Mouse (Mus musculus): Measurements from ENCODE around the gene Kmt2a. TPM values are rescaled to one million over a fixed set of nuclear protein-coding genes. Genes with fewer than 3 reads are reported as not detected.

Kmt2a gene
- polyA plus RNA-seq, 1 experiment from 2014 or later: 12.3 TPM

- Histone ChIP-seq H3K4me1 (ENCODE audit: control insufficient read depth, insufficient read depth, low read length) (peaks cover 25% of the 10 kb centered on the region), H3K9ac (ENCODE audit: low read depth, low read length) (no peak overlapping the region), H3K27me3 (replicated peaks; ENCODE audit: control insufficient read depth, insufficient read depth, low read length) (no peaks in the 10 kb centered on the region), H3K36me3 (ENCODE audit: control insufficient read depth, insufficient read depth, low read length) (no peaks in the 10 kb centered on the region), H3K4me2 (ENCODE audit: low read depth, low read length) (no peak overlapping the region), H3K9me3 (ENCODE audit: control insufficient read depth, low read length) (no peaks in the 10 kb centered on the region), H3K27ac (replicated peaks; ENCODE audit: low read depth, low read length) (no peak overlapping the region), H3K4me3 (ENCODE audit: low read depth, low read length) (no peak overlapping the region)
- ATAC-seq (ENCODE audit: low read depth): no peak
- DNase-seq (ENCODE audit: low spot score): no peak
- WGBS: 64% methylated on average over 7 of the region's 7 CpGs
Observed at GRCm38 (mm10) chr9:44875476-44875875, 5.6 kb downstream of the Kmt2a start.

- Histone ChIP-seq H3K9me3 (ENCODE audit: control insufficient read depth, low read length) (no peaks in the 10 kb centered on the region), H3K27ac (replicated peaks; ENCODE audit: low read depth, low read length) (no peak overlapping the region), H3K4me1 (ENCODE audit: control insufficient read depth, insufficient read depth, low read length) (peaks cover 25% of the 10 kb centered on the region), H3K4me2 (ENCODE audit: low read depth, low read length) (no peak overlapping the region), H3K27me3 (replicated peaks; ENCODE audit: control insufficient read depth, insufficient read depth, low read length) (no peaks in the 10 kb centered on the region), H3K9ac (ENCODE audit: low read depth, low read length) (no peak overlapping the region), H3K36me3 (ENCODE audit: control insufficient read depth, insufficient read depth, low read length) (no peaks in the 10 kb centered on the region), H3K4me3 (ENCODE audit: low read depth, low read length) (no peak overlapping the region)
- ATAC-seq (ENCODE audit: low read depth) (no peak), DNase-seq (ENCODE audit: low spot score) (no peak)
Observed at GRCm38 (mm10) chr9:44874198-44874597, 6.9 kb downstream of the Kmt2a start.

GRCm38 (mm10) chr9:44873665-44874064, 7.4 kb downstream of the Kmt2a start:
- H3K4me1 ChIP-seq (ENCODE audit: control insufficient read depth, insufficient read depth, low read length): peaks cover 20% of the 10 kb centered on the region

GRCm38 (mm10) chr9:44868336-44869094, 12.6 kb downstream of the Kmt2a start:
- H3K27ac ChIP-seq (replicated peaks; ENCODE audit: low read depth, low read length): no peak overlapping the region
- H3K4me3 ChIP-seq (ENCODE audit: low read depth, low read length): no peak overlapping the region
- no peaks in the 10 kb centered on the region for H3K27me3 ChIP-seq (replicated peaks; ENCODE audit: control insufficient read depth, insufficient read depth, low read length)
- DNase-seq (ENCODE audit: low spot score): no peak
- no peak overlapping the region for H3K9ac ChIP-seq (ENCODE audit: low read depth, low read length)
- 73% methylated on average over 13 of the region's 13 CpGs for WGBS
- no peak for ATAC-seq (ENCODE audit: low read depth)
- no peaks in the 10 kb centered on the region for H3K9me3 ChIP-seq (ENCODE audit: control insufficient read depth, low read length)
- 0 out of 2 replicates have a peak, but pooled peaks cover 3% of the 10 kb centered on the region for H3K4me1 ChIP-seq (ENCODE audit: control insufficient read depth, insufficient read depth, low read length)
- H3K36me3 ChIP-seq (ENCODE audit: control insufficient read depth, insufficient read depth, low read length): peaks cover 26% of the 10 kb centered on the region
- H3K4me2 ChIP-seq (ENCODE audit: low read depth, low read length): no peak overlapping the region

More at GRCm38 (mm10) chr9:44873665-44874064, 7.4 kb downstream of the Kmt2a start:
- Histone ChIP-seq H3K27ac (replicated peaks; ENCODE audit: low read depth, low read length) (no peak overlapping the region), H3K27me3 (replicated peaks; ENCODE audit: control insufficient read depth, insufficient read depth, low read length) (no peaks in the 10 kb centered on the region), H3K9me3 (ENCODE audit: control insufficient read depth, low read length) (no peaks in the 10 kb centered on the region), H3K4me2 (ENCODE audit: low read depth, low read length) (no peak overlapping the region), H3K4me3 (ENCODE audit: low read depth, low read length) (no peak overlapping the region), H3K36me3 (ENCODE audit: control insufficient read depth, insufficient read depth, low read length) (no peaks in the 10 kb centered on the region), H3K9ac (ENCODE audit: low read depth, low read length) (no peak overlapping the region)
- ATAC-seq (ENCODE audit: low read depth): no peak
- 41% methylated on average over 5 of the region's 5 CpGs for WGBS
- no peak for DNase-seq (ENCODE audit: low spot score)

GRCm38 (mm10) chr9:44867664-44868063, 13.4 kb downstream of the Kmt2a start:
- Histone ChIP-seq H3K9me3 (ENCODE audit: control insufficient read depth, low read length) (no peaks in the 10 kb centered on the region), H3K27me3 (replicated peaks; ENCODE audit: control insufficient read depth, insufficient read depth, low read length) (no peaks in the 10 kb centered on the region), H3K27ac (replicated peaks; ENCODE audit: low read depth, low read length) (no peak overlapping the region), H3K9ac (ENCODE audit: low read depth, low read length) (no peak overlapping the region), H3K4me2 (ENCODE audit: low read depth, low read length) (no peak overlapping the region), H3K4me3 (ENCODE audit: low read depth, low read length) (no peak overlapping the region), H3K4me1 (ENCODE audit: control insufficient read depth, insufficient read depth, low read length) (0 out of 2 replicates have a peak, but pooled peaks cover 3% of the 10 kb centered on the region), H3K36me3 (ENCODE audit: control insufficient read depth, insufficient read depth, low read length) (peaks cover 35% of the 10 kb centered on the region)
- WGBS: 85% methylated on average over 3 of the region's 3 CpGs
- DNase-seq (ENCODE audit: low spot score) (no peak), ATAC-seq (ENCODE audit: low read depth) (no peak)

GRCm38 (mm10) chr9:44866501-44867240, 14.4 kb downstream of the Kmt2a start:
- Histone ChIP-seq H3K4me2 (ENCODE audit: low read depth, low read length) (no peak overlapping the region), H3K4me1 (ENCODE audit: control insufficient read depth, insufficient read depth, low read length) (0 out of 2 replicates have a peak, but pooled peaks cover 3% of the 10 kb centered on the region), H3K9ac (ENCODE audit: low read depth, low read length) (0 out of 2 replicates have a peak overlapping the region, but pooled peaks have one; percentile 0), H3K9me3 (ENCODE audit: control insufficient read depth, low read length) (no peaks in the 10 kb centered on the region), H3K36me3 (ENCODE audit: control insufficient read depth, insufficient read depth, low read length) (peaks cover 44% of the 10 kb centered on the region), H3K27ac (replicated peaks; ENCODE audit: low read depth, low read length) (no peak overlapping the region), H3K4me3 (ENCODE audit: low read depth, low read length) (no peak overlapping the region), H3K27me3 (replicated peaks; ENCODE audit: control insufficient read depth, insufficient read depth, low read length) (no peaks in the 10 kb centered on the region)
- ATAC-seq (ENCODE audit: low read depth): no peak
- no peak for DNase-seq (ENCODE audit: low spot score)
- 67% methylated on average over 9 of the region's 9 CpGs for WGBS

GRCm38 (mm10) chr9:44861121-44861520, 20.0 kb downstream of the Kmt2a start:
- H3K4me2 ChIP-seq (ENCODE audit: low read depth, low read length): no peak overlapping the region
- ATAC-seq (ENCODE audit: low read depth) (no peak), DNase-seq (ENCODE audit: low spot score) (no peak)
- H3K9me3 ChIP-seq (ENCODE audit: control insufficient read depth, low read length): no peaks in the 10 kb centered on the region
- no peak overlapping the region for H3K27ac ChIP-seq (replicated peaks; ENCODE audit: low read depth, low read length)
- H3K4me1 ChIP-seq (ENCODE audit: control insufficient read depth, insufficient read depth, low read length): no peaks in the 10 kb centered on the region
- H3K27me3 ChIP-seq (replicated peaks; ENCODE audit: control insufficient read depth, insufficient read depth, low read length): no peaks in the 10 kb centered on the region
- no peak overlapping the region for H3K9ac ChIP-seq (ENCODE audit: low read depth, low read length)
- peaks cover 49% of the 10 kb centered on the region for H3K36me3 ChIP-seq (ENCODE audit: control insufficient read depth, insufficient read depth, low read length)
- H3K4me3 ChIP-seq (ENCODE audit: low read depth, low read length): no peak overlapping the region

- no peak for DNase-seq (ENCODE audit: low spot score)
- Histone ChIP-seq H3K27me3 (replicated peaks; ENCODE audit: control insufficient read depth, insufficient read depth, low read length) (no peaks in the 10 kb centered on the region), H3K9me3 (ENCODE audit: control insufficient read depth, low read length) (no peaks in the 10 kb centered on the region)
Observed at GRCm38 (mm10) chr9:44858657-44859056, 22.4 kb downstream of the Kmt2a start.

More at GRCm38 (mm10) chr9:44858657-44859056, 22.4 kb downstream of the Kmt2a start:
- WGBS: 88% methylated on average over 3 of the region's 3 CpGs
- Histone ChIP-seq H3K27ac (replicated peaks; ENCODE audit: low read depth, low read length) (no peak overlapping the region), H3K4me1 (ENCODE audit: control insufficient read depth, insufficient read depth, low read length) (no peaks in the 10 kb centered on the region), H3K4me3 (ENCODE audit: low read depth, low read length) (no peak overlapping the region), H3K9ac (ENCODE audit: low read depth, low read length) (no peak overlapping the region), H3K4me2 (ENCODE audit: low read depth, low read length) (no peak overlapping the region), H3K36me3 (ENCODE audit: control insufficient read depth, insufficient read depth, low read length) (peaks cover 28% of the 10 kb centered on the region)
- ATAC-seq (ENCODE audit: low read depth): no peak
